Mouse (Mus musculus): ENCODE measurements at regions not wholly inside any gene's neighbourhood (a gene's known extent, or its start where the extent isn't known, plus 50 kb on each side); places are given as distances from the start of the nearest gene placed in this dataset.

- DNase-seq (ENCODE audit: low spot score), result no peak
Observed at GRCm38 (mm10) chr19:32881443-32881842, 124.1 kb downstream of the Pten start.

GRCm38 (mm10) chr19:32884279-32884678, 127.0 kb downstream of the Pten start:
- DNase-seq (ENCODE audit: low spot score), result no peak

DNA sequence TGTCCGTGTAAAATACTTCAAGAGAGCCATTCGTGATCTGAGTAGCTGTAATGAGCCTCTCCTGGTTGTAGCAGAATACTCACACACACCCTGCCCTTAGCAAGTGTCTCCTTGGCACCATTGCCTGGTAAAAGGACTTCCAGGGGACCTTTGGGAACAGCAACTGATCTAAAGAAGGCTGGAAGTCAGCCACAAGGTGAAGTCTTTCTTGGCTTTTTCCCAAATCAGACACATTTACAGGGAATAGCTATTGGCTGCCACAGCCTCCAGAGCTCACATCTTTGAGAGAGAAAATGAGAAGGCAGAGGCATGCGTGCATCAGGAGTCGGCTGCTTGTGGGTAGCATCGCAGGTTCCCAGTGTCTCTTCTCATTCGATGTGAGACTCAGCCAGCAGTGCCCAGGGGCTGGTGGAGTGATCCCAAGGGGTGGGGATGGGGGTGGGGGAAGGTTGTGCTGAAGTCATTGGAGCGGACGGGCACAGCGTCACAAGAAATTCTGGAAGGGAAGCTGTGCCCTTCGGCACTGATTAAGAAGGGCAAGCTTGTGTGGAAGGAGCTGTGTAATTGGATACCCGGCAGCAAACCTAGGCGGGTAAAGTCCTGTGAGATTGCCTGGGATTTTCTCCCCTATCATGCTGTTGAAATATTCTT, 128.3 kb downstream of the Pten start:
- peak; percentile 46 for DNase-seq (ENCODE audit: low spot score)

- DNase-seq (ENCODE audit: low spot score), result no peak
Observed at GRCm38 (mm10) chr19:32887190-32887589, 129.9 kb downstream of the Pten start.

- DNase-seq (ENCODE audit: low spot score), result no peak
Observed at GRCm38 (mm10) chr19:32888616-32889305, 131.5 kb downstream of the Pten start.

- DNase-seq (ENCODE audit: low spot score), result no peak
Observed at GRCm38 (mm10) chr19:32890801-32891200, 133.5 kb downstream of the Pten start.

DNA sequence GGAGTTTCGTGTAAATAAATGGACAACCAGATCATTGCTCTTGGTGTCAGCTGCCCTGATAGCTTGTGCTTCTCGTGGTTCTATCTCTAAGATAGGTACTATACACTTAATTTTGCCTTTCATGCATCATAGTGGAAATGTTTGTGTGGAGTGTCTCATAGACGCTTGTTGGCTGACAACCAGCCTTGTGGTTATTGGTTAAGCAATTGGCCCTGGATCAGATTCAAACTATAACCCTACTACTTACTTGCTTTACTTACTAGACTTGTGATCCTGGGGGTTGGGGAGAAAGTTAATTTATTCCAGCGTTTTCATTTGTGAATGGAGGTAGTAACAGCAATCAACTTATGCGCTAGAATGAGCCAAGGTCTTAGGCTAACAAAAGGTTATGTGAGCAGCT, 135.2 kb downstream of the Pten start:
- DNase-seq (ENCODE audit: low spot score), result peak; percentile 69

DNA sequence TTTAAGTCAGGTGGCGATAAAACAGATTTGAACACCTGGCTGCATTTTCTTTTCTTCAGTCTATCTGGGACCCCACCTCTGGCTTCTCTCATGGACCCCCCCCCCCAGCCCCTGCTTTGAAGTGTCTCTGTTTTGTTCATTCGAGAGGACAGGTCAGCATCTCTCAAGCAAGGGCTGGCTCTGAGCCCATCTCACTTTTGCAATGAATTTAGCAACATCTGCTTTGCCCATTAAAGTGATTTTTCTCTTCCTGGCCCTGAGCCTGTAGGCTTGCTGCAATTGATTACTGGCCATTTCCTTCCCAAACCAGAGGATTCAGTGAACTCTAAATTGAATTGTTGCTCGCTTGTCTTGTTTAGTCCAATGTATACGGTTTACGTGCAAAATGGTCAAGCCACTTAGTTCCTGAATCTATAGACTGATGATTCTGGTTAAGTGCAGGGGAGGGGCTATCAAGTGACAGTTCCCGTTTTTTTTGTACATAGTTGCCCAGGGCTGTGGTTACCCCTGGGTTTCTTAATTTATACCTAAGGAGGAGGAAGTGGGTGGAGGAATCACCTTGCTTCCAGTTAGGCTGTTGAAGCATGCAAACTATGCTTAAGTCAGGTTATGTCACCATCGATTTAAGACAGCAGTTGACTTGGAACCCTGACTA, 146.3 kb downstream of the Pten start:
- DNase-seq (ENCODE audit: low spot score), result peak; percentile 78

DNA sequence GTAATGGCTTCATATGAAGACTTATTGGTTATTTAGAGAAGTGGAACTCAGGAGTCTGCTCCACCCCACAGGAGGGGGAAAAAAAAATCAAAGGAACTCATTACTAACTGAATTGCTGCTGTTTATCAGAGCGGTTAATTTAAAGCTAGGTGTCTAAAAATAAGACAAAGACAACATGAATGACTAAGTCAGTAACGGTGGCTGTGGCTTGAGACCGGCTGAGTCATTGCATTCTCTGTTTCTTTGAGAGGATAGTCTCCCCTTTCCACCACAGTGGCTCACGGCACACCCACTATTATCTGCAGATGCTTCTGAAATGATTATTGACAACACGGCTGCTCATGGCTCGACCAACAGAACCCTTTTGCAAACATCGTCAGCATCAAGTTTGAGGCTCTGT, 147.2 kb downstream of the Pten start:
- no peak for DNase-seq (ENCODE audit: low spot score)

GRCm38 (mm10) chr19:32905901-32906431, 148.7 kb downstream of the Pten start:
- DNase-seq (ENCODE audit: low spot score), result no peak

DNA sequence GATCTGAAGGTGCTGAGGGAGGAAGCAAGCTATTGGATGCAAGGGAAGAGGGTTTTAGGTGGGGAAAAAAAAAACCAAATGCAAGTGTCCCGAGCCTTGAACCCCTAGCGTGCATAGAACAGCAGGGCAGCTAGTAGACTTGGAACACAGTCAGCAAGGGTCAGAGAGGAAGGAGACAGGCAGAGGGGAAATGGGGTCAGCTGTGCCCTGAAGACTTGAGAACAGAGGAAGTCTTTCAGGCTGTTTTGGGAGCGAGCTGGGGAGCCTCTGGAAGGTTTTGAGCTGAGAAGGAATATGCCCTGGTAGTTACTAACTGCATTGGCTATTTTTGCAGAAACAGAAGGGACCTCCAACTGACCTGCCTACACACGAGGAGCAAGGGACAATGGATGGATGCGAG, 149.5 kb downstream of the Pten start:
- DNase-seq (ENCODE audit: low spot score), result no peak

DNA sequence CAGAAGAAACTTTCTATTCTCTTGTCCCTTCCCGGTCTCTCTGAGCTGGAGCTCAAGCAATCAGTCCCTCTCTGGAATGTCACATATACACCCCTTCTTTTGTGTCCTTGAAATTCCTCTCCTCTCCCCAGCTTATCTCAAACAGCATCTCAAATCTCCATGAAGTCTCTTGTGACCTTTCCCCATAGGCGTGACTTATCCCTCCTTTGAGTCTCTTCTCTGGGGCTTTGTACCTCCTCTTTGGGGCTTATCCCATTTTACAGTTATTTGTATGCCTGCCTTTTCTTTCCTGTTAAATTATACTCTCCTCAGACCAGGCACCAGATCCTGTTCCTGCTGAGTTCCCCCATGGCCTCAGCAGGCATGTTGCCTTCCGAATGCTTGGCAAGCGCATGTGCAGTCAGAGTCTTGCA, 152.8 kb downstream of the Pten start:
- DNase-seq (ENCODE audit: low spot score), result no peak

GRCm38 (mm10) chr19:32912323-32912722, 155.0 kb downstream of the Pten start:
- DNase-seq (ENCODE audit: low spot score), result no peak

DNA sequence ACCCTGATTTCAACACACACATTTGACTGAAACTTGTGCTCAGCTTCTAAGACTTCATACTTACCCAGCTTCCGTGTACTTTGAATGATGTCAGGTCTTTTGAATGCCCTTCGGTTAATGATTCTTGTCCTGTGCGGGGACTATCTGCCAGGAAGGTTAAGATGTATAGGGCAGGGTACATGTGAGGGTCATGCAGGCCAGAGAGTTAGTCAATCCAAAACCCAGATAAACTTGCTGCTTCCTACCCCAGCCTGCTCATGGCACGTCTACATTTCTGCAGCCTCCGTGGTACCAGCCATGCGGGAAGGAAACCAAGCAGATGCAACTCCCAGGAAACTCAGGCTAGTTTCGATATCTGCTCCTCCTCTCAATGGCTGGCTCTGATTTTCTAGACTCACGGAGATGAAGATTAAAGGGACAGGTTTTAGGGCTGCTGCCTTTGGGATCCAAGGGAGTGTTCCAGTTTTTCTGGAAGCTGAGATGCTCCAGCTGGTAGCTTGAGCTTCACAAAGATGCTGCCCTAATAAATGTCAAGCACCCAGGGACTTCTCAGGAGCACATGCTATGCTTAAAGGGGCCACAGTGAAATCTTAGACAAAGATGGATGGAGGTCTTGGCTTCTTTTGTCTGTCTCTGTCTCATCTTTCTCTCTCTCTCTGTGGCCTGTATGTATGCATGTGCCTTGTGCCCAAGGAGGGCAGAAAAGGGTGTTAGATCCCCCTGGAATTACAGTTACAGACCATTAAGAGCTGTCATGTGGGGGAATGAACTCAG, 159.4 kb downstream of the Pten start:
- no peak for DNase-seq (ENCODE audit: low spot score)

DNA sequence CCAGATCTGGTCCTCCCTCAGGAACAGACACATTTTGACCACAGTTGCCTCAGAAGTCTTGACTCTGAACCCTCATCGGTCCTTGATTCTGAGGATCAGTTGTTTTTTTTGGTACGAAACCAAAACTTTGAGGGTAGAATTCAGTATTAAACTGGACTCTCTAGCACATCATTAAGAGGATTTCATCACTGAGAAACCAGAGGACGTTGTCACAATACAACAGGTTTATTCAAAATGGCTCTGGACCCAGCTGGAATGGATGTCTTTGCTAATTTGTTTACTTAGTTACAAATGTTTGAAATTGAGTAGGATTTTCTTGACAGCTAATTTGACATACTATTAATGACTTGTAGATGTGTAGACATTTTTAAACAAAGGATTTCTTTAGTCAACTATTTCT, 163.7 kb downstream of the Pten start:
- no peak for DNase-seq (ENCODE audit: low spot score)

DNA sequence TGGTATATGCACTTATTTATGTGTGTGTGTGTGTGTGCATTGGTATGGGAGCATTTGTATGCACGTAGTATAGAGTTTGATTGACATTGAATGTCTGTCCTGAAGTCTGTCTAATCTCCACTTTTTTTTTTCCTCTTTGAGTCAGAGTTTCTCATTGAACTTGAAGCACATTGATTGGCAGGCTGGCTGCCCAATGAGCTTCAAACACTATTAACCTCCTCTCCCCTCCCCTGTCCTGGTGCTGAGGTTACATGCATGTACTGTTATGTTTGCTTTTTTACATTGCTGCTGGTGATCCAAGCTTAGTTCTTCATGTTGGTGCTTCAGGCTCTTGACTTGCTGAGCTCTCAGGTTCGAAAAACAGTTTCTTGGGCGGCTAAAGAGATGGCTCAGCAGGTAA, 166.6 kb downstream of the Pten start:
- no peak for DNase-seq (ENCODE audit: low spot score)

GRCm38 (mm10) chr19:32925628-32926505, 168.6 kb downstream of the Pten start:
- peak; percentile 86 for DNase-seq (ENCODE audit: low spot score)

GRCm38 (mm10) chr19:32926571-32926970, 169.3 kb downstream of the Pten start:
- DNase-seq (ENCODE audit: low spot score), result peak; percentile 79

DNA sequence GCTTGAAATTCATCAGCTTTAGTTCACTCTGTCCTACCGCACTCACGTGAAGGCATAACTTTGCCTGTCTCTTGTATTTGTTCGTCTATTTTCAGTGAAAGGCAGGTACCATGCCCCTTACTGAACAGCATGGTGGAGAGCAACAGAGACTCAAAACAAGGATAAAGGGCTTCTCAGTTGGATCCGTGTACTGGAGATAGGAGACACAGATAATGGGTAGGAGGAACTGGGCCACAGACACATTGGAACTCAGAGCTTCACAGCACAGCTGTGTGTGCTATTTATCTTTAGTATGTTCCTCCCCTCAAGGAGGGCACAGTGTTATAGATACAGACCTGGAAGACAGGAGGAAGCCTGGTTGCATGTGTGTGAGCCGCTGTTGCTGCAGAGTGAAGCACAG, 176.4 kb downstream of the Pten start:
- DNase-seq (ENCODE audit: low spot score), result no peak

DNA sequence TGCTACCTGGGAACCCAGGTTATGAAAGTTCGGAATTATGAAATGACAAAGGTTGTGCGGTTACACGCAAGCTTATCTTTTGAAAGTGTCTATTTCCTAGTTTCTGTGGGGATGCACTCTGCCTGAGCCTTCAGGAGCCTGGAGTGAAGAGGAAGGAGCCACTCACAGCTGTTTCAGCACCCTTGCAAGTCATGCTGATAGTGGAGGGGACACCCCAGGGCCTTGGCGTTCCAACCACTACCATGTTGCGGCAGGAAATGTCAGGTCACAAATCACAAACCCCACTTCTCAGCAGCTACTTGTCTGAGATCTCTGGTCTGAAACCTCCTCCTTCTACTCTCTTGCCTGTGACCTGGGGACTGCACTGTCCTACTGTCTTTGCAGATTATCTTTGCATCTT, 178.3 kb downstream of the Pten start:
- no peak for DNase-seq (ENCODE audit: low spot score)

DNA sequence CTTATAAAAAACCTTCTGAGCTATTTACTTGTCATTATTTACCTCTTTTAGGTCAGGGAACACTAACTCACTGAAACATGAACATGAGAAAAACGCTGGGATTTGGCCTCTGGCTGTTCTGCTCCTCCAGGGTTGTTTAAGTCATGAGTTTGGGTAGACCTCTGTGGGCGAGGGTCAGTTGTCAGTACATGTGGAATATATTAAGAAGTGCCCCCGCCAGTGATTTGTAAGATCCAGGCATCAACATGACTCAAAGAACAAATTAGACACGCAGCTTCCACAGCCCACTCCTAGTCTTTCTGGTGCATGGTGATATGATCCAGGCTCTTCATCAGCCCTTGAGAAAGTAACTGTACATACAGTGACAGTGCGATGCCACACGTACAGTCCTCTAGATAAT, 180.3 kb downstream of the Pten start:
- no peak for DNase-seq (ENCODE audit: low spot score)

All from adipocyte (in vitro differentiated cells).